Comparison of ENCODE assay signal across 15 mouse cellular contexts in the genomic region with DNA sequence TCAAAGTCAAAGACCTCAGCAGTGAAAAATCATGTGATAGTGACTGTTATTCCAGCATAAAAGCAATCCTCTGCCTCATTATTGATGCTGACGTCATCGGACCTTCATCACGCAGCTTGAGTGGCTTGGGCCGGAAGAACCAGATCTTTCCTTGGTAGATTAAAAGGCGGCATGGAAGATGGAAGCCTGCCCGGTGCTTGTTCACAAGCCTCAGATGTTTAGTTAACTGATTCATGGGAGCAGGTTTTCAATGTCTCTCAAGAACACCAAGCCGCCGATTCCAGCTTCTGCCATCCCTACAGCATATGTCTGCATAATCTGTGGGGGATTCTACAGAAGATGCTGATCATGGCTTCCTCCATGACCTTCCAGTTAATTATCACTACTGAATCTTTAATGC. TPM values are rescaled to one million over a fixed set of nuclear protein-coding genes. Genes with fewer than 3 reads are reported as not detected.
DNase-seq lines count a peak whose midpoint lies in the region; ATAC-seq and TF ChIP-seq lines count a peak whose summit lies in the region.
"Had no signal": no experiment of that assay in that cellular context is flagged by ENCODE, and none has a peak within 500 bp of the region (broad histone marks: within the 10 kb centered on the region; RNA-seq: fewer than 3 reads in every experiment).

No protein-coding gene starts in this region.

- no peak overlapping the region for H3K9ac ChIP-seq in forebrain, embryonic 13.5 days
- no peak overlapping the region for H3K9ac ChIP-seq in forebrain, embryonic 11.5 days (ENCODE audit: low read length)
- H3K9ac ChIP-seq in neural tube, embryonic 13.5 days, result no peak overlapping the region
- H3K9ac ChIP-seq in hindbrain, postnatal 0 days (replicated peaks; ENCODE audit: low read length), result no peak overlapping the region
- H3K9ac ChIP-seq: embryonic facial prominence, embryonic 15.5 days; limb, embryonic 12.5 days; liver, postnatal 0 days; neural tube, embryonic 12.5 days had no signal

- no peaks in the 10 kb centered on the region for H3K9me3 ChIP-seq in forebrain, embryonic 13.5 days (replicated peaks)
- H3K9me3 ChIP-seq in forebrain, embryonic 11.5 days (ENCODE audit: control insufficient read depth, low read length), result no peaks in the 10 kb centered on the region
- no peaks in the 10 kb centered on the region for H3K9me3 ChIP-seq in neural tube, embryonic 13.5 days
- H3K9me3 ChIP-seq in hindbrain, postnatal 0 days (ENCODE audit: low read length), result no peaks in the 10 kb centered on the region
- H3K9me3 ChIP-seq: embryonic facial prominence, embryonic 15.5 days; limb, embryonic 12.5 days; neural tube, embryonic 12.5 days had no signal

- no peak overlapping the region for H3K4me2 ChIP-seq in forebrain, embryonic 13.5 days
- no peak overlapping the region for H3K4me2 ChIP-seq in forebrain, embryonic 11.5 days (ENCODE audit: low read depth, low read length, severe bottlenecking)
- no peak overlapping the region for H3K4me2 ChIP-seq in neural tube, embryonic 13.5 days
- no peak overlapping the region for H3K4me2 ChIP-seq in hindbrain, postnatal 0 days (ENCODE audit: low read depth, low read length)
- H3K4me2 ChIP-seq: embryonic facial prominence, embryonic 15.5 days; neural tube, embryonic 12.5 days had no signal

- peak overlapping the region; percentile 7; the same call in 1 of the 2 replicates for H3K27ac ChIP-seq in forebrain, embryonic 13.5 days
- H3K27ac ChIP-seq in forebrain, embryonic 11.5 days (ENCODE audit: low read depth, low read length), result no peak overlapping the region
- H3K27ac ChIP-seq in neural tube, embryonic 13.5 days (replicated peaks), result peak overlapping the region; percentile 38; the same call in 1 of the 2 replicates
- peak overlapping the region; percentile 11; the same call in 1 of the 2 replicates for H3K27ac ChIP-seq in hindbrain, postnatal 0 days
- H3K27ac ChIP-seq: neural tube, embryonic 12.5 days had no signal

- peaks cover 20% of the 10 kb centered on the region for H3K4me1 ChIP-seq in forebrain, embryonic 13.5 days
- H3K4me1 ChIP-seq in forebrain, embryonic 11.5 days (replicated peaks; ENCODE audit: control insufficient read depth, insufficient read depth, low read length), result peaks cover 6% of the 10 kb centered on the region
- peaks cover 13% of the 10 kb centered on the region for H3K4me1 ChIP-seq in neural tube, embryonic 13.5 days (replicated peaks)
- peaks cover 5% of the 10 kb centered on the region; the same call in 1 of the 2 replicates for H3K4me1 ChIP-seq in hindbrain, postnatal 0 days (ENCODE audit: insufficient read depth, low read length)

- 66% methylated on average over 8 of the region's 8 CpGs for WGBS in forebrain, embryonic 13.5 days
- 84% methylated on average over 8 of the region's 8 CpGs for WGBS in forebrain, embryonic 11.5 days
- WGBS in neural tube, embryonic 13.5 days, result 60% methylated on average over 8 of the region's 8 CpGs
- WGBS in hindbrain, postnatal 0 days, result 48% methylated on average over 8 of the region's 8 CpGs

- peak; percentile 23; the same call in 1 of the 2 replicates for ATAC-seq in forebrain, embryonic 13.5 days
- ATAC-seq in forebrain, embryonic 11.5 days (replicated peaks; ENCODE audit: low FRiP score), result no peak
- ATAC-seq in neural tube, embryonic 13.5 days (ENCODE audit: low read depth), result no peak
- ATAC-seq in hindbrain, postnatal 0 days, result no peak
- ATAC-seq: intestine, embryonic 16.5 days; liver, postnatal 0 days had no signal

- no peaks in the 10 kb centered on the region for H3K27me3 ChIP-seq in forebrain, embryonic 13.5 days
- H3K27me3 ChIP-seq in forebrain, embryonic 11.5 days (ENCODE audit: control insufficient read depth, insufficient read depth, low read length), result no peaks in the 10 kb centered on the region
- H3K27me3 ChIP-seq in neural tube, embryonic 13.5 days, result no peaks in the 10 kb centered on the region
- no peaks in the 10 kb centered on the region for H3K27me3 ChIP-seq in hindbrain, postnatal 0 days (ENCODE audit: insufficient read depth, low read length)
- H3K27me3 ChIP-seq: embryonic facial prominence, embryonic 15.5 days; limb, embryonic 12.5 days; neural tube, embryonic 12.5 days had no signal

- DNase-seq in forebrain, embryonic 11.5 days (ENCODE audit: low spot score), result no peak
- no peak for DNase-seq in neural tube, embryonic 10.5 days (ENCODE audit: extremely low spot score, low spot score)
- DNase-seq in hindbrain, postnatal 0 days (ENCODE audit: low spot score), result peak; percentile 31
- peak; percentile 36 for DNase-seq in right cerebral cortex, postnatal 14 days
- no peak for DNase-seq in natural killer cell, adult 2 months (ENCODE audit: low spot score in 2 of 2)
- DNase-seq in embryo, embryonic 11 days, result no peak
- DNase-seq: heart, adult 11 months; kidney, postnatal 36 days; liver, postnatal 0 days had no signal

- TF ChIP-seq CTCF in hindbrain, postnatal 0 days (IDR thresholded peaks at IDR 0.05; ENCODE audit: low read depth), result no peak

- no peak overlapping the region for H3K4me3 ChIP-seq in forebrain, embryonic 13.5 days
- H3K4me3 ChIP-seq in forebrain, embryonic 11.5 days (ENCODE audit: low read depth, low read length), result no peak overlapping the region
- no peak overlapping the region for H3K4me3 ChIP-seq in neural tube, embryonic 13.5 days
- no peak overlapping the region for H3K4me3 ChIP-seq in hindbrain, postnatal 0 days (ENCODE audit: low read length)
- H3K4me3 ChIP-seq: embryonic facial prominence, embryonic 15.5 days; limb, embryonic 12.5 days; neural tube, embryonic 12.5 days had no signal

- H3K36me3 ChIP-seq in forebrain, embryonic 13.5 days (ENCODE audit: poor library complexity, severe bottlenecking), result no peaks in the 10 kb centered on the region
- H3K36me3 ChIP-seq in forebrain, embryonic 11.5 days (ENCODE audit: control insufficient read depth, insufficient read depth, low read length), result no peaks in the 10 kb centered on the region
- H3K36me3 ChIP-seq in neural tube, embryonic 13.5 days, result no peaks in the 10 kb centered on the region
- H3K36me3 ChIP-seq in hindbrain, postnatal 0 days (ENCODE audit: insufficient read depth, low read length), result no peaks in the 10 kb centered on the region
- H3K36me3 ChIP-seq: embryonic facial prominence, embryonic 15.5 days; limb, embryonic 12.5 days; neural tube, embryonic 12.5 days had no signal

RNA-seq across cellular contexts. Expression of a gene that starts 7.5 kb away (rescaled TPM):
- polyA plus RNA-seq in forebrain, embryonic 13.5 days (2015; fragmentation: Nextera tagmentation; extraction: Ambion mirVana), result 14.6 and 15.7 TPM in 2 replicates
- polyA plus RNA-seq in forebrain, embryonic 11.5 days (2014; fragmentation: Nextera tagmentation; extraction: Ambion mirVana), result 14.4 and 16.2 TPM in 2 replicates
- polyA plus RNA-seq in neural tube, embryonic 13.5 days (2015; fragmentation: Nextera tagmentation; extraction: Ambion mirVana), result 11.5 and 11.8 TPM in 2 replicates
- 20.2 and 20.5 TPM in 2 replicates for total RNA-seq in hindbrain, postnatal 0 days (2014; rRNA removed)
- 11.8 and 13.6 TPM in 2 replicates for polyA plus RNA-seq in hindbrain, postnatal 0 days (2015; fragmentation: Nextera tagmentation; extraction: Ambion mirVana)

RNA-seq across cellular contexts. Expression of a gene that starts 32.3 kb away (rescaled TPM):
- polyA plus RNA-seq in forebrain, embryonic 13.5 days (2015; fragmentation: Nextera tagmentation; extraction: Ambion mirVana), result 1,816 and 2,096 TPM in 2 replicates
- polyA plus RNA-seq in forebrain, embryonic 11.5 days (2014; fragmentation: Nextera tagmentation; extraction: Ambion mirVana), result 1,244 and 1,283 TPM in 2 replicates
- polyA plus RNA-seq in neural tube, embryonic 13.5 days (2015; fragmentation: Nextera tagmentation; extraction: Ambion mirVana), result 2,474 and 2,486 TPM in 2 replicates
- 1,139 and 1,416 TPM in 2 replicates for total RNA-seq in hindbrain, postnatal 0 days (2014; rRNA removed)
- polyA plus RNA-seq in hindbrain, postnatal 0 days (2015; fragmentation: Nextera tagmentation; extraction: Ambion mirVana), result 4,078 and 4,190 TPM in 2 replicates

RNA-seq across cellular contexts. Expression of a gene that starts 57.0 kb away (rescaled TPM):
- polyA plus RNA-seq in forebrain, embryonic 13.5 days (2015; fragmentation: Nextera tagmentation; extraction: Ambion mirVana), result 303 and 312 TPM in 2 replicates
- 403 and 404 TPM in 2 replicates for polyA plus RNA-seq in forebrain, embryonic 11.5 days (2014; fragmentation: Nextera tagmentation; extraction: Ambion mirVana)
- polyA plus RNA-seq in neural tube, embryonic 13.5 days (2015; fragmentation: Nextera tagmentation; extraction: Ambion mirVana), result 291 and 293 TPM in 2 replicates
- total RNA-seq in hindbrain, postnatal 0 days (2014; rRNA removed), result 64.4 and 89.0 TPM in 2 replicates
- polyA plus RNA-seq in hindbrain, postnatal 0 days (2015; fragmentation: Nextera tagmentation; extraction: Ambion mirVana), result 275 and 295 TPM in 2 replicates

Comparison
In these comparisons a context has a peak if more than half of its experiments do, and no peak if none do; other contexts are left out.
1. DNase-seq: peak in hindbrain, postnatal 0 days (single experiment) and right cerebral cortex, postnatal 14 days (single experiment); none in forebrain, embryonic 11.5 days (single experiment), neural tube, embryonic 10.5 days (single experiment), natural killer cell, adult 2 months (0 of 2) and embryo, embryonic 11 days (single experiment).